Mouse (Mus musculus) cerebellum, adult 18-20 months (tissue): Measurements from ENCODE around the gene Ldlrap1.
A peak's percentile ranks its signal among the peaks of the same experiment; 100 is the strongest.
"Not testable (repeated sequence)": the region's sequence is repeated elsewhere in the genome, so short reads cannot be mapped to it uniquely, and the experiment has no call there.

Experiments used
- DNase-seq, 2 experiments: peaks; one replicate each; pipeline ENCODE4 v3.0.0; 2021

Gene Ldlrap1

GRCm38 (mm10) chr4:134767426-134768225, at the start of gene Ldlrap1:
TSS of gene Ldlrap1 (minus strand) at chr4:134768024.
- DNase-seq: peak; percentile 68 to 88

- DNase-seq: no peak
Measured at GRCm38 (mm10) chr4:134814229-134814571, 46.4 kb upstream of the Ldlrap1 start.

GRCm38 (mm10) chr4:134813406-134814228, 45.8 kb upstream of the Ldlrap1 start:
- DNase-seq: no peak

GRCm38 (mm10) chr4:134804765-134805164, 36.9 kb upstream of the Ldlrap1 start:
- DNase-seq: peak; percentile 69 to 71

GRCm38 (mm10) chr4:134802765-134803164, 34.9 kb upstream of the Ldlrap1 start:
- DNase-seq: no peak

GRCm38 (mm10) chr4:134802155-134802554, 34.3 kb upstream of the Ldlrap1 start:
- no peak for DNase-seq

- no peak for DNase-seq
Measured at GRCm38 (mm10) chr4:134800693-134801092, 32.9 kb upstream of the Ldlrap1 start.

GRCm38 (mm10) chr4:134800098-134800497, 32.3 kb upstream of the Ldlrap1 start:
- DNase-seq: no peak

- DNase-seq: peak; percentile 71 to 82
Measured at GRCm38 (mm10) chr4:134799272-134799671, 31.4 kb upstream of the Ldlrap1 start.

GRCm38 (mm10) chr4:134798861-134799260, 31.0 kb upstream of the Ldlrap1 start:
- no peak for DNase-seq

- DNase-seq: no peak
Measured at GRCm38 (mm10) chr4:134797621-134798020, 29.8 kb upstream of the Ldlrap1 start.

GRCm38 (mm10) chr4:134796581-134797361, 28.9 kb upstream of the Ldlrap1 start:
- peak; percentile 65 to 69 for DNase-seq

GRCm38 (mm10) chr4:134795819-134796485, 28.1 kb upstream of the Ldlrap1 start:
- DNase-seq: no peak

GRCm38 (mm10) chr4:134794959-134795358, 27.1 kb upstream of the Ldlrap1 start:
- not testable (repeated sequence) for DNase-seq

GRCm38 (mm10) chr4:134793213-134793956, 25.6 kb upstream of the Ldlrap1 start:
- peak; percentile 48 to 78 for DNase-seq

GRCm38 (mm10) chr4:134791731-134792130, 23.9 kb upstream of the Ldlrap1 start:
- no peak for DNase-seq

- no peak for DNase-seq
Measured at GRCm38 (mm10) chr4:134786946-134787345, 19.1 kb upstream of the Ldlrap1 start.

- DNase-seq: no peak
Measured at GRCm38 (mm10) chr4:134784701-134785100, 16.9 kb upstream of the Ldlrap1 start.

- no peak for DNase-seq
Measured at GRCm38 (mm10) chr4:134779136-134779934, 11.5 kb upstream of the Ldlrap1 start.

- no peak for DNase-seq
Measured at GRCm38 (mm10) chr4:134776246-134776645, 8.4 kb upstream of the Ldlrap1 start.
